Mouse (Mus musculus) testis, adult 2 months (tissue): ENCODE measurements around the gene Stat5b. TPM values are rescaled to one million over a fixed set of nuclear protein-coding genes. Genes with fewer than 3 reads are reported as not detected.
A peak's percentile ranks its signal among the peaks of the same experiment; 100 is the strongest.

ENCODE experiments used
- H3K27ac ChIP-seq: fragments of 200-500 bp; 2 replicates; pipeline ENCODE4 v1.5.1; 2012; ENCODE audit warnings: low read depth, low read length; ENCODE audit not compliant: control insufficient read depth, insufficient read depth
- H3K27me3 ChIP-seq: fragments of 200-500 bp; 2 replicates; pipeline ENCODE4 v1.6.1; 2012; ENCODE audit warnings: mild to moderate bottlenecking, low read length, moderate library complexity; ENCODE audit not compliant: control insufficient read depth, insufficient read depth
- H3K36me3 ChIP-seq: fragments of 200-500 bp; 2 replicates; pipeline ENCODE4 v1.6.1; 2012; ENCODE audit warnings: mild to moderate bottlenecking, low read length; ENCODE audit not compliant: control insufficient read depth, insufficient read depth
- H3K4me1 ChIP-seq: fragments of 200-500 bp; 2 replicates; pipeline ENCODE4 v1.6.1; 2012; ENCODE audit warnings: low read length; ENCODE audit not compliant: control insufficient read depth, insufficient read depth
- H3K4me3 ChIP-seq: fragments of 200-500 bp; 2 replicates; pipeline ENCODE4 v1.5.1; 2012; ENCODE audit warnings: low read depth, mild to moderate bottlenecking, low read length, moderate library complexity, mixed read lengths; ENCODE audit not compliant: control insufficient read depth
- CTCF ChIP-seq: fragments of 200-500 bp; IDR thresholded peaks from 2 replicates; pipeline ENCODE4 v1.5.1; 2012; ENCODE audit warnings: low read depth, mild to moderate bottlenecking, inconsistent platforms, low read length, moderate library complexity; ENCODE audit not compliant: control insufficient read depth, insufficient read depth, insufficient replicate concordance
- POLR2A ChIP-seq: fragments of 200-500 bp; IDR thresholded peaks from 2 replicates; pipeline ENCODE4 v1.6.1; 2012; ENCODE audit warnings: low read depth, mild to moderate bottlenecking, inconsistent platforms, low read length, moderate library complexity; ENCODE audit not compliant: control insufficient read depth
- polyA plus RNA-seq: library from polyadenylated mRNA; depleted of rRNA; stranded (reverse); fragments of >200 nt; gene quantifications from 2 replicates; pipeline ENCODE4 v1.2.3, GENCODE M21; 2012

The Stat5b gene
- polyA plus RNA-seq, 1 experiment = 1.9 TPM

DNA sequence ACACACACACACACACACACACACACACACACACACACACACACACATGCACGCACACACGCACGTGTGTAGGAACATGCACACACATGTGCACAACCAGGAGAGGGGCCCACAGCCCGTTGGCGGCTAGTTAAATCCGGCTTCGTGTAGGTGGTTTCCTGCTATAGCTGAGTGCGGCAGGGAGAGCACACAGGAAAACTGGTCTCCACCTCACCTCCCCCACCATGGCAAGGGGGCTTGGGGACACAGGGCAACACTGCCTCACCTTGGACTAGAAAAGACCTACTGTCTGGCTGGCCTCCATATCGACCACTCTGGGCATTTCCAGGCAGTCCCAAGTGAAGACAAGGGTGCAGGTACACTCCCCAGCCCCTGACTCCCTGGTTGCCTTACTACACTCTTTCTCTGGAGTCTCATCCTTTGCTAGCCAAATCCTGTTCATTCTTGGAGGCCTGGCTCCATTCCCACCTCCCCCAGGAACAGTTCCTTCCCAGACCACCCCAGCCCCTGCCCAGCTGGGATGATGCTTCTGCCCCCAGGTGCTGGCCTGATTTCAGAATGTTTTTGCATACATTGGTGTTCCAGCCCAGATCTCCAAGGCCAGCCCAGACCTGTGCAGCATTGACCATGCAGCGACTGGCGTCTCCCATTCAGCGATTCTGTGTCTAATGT, 96.4 kb downstream of the Stat5b start:
- Histone ChIP-seq H3K36me3 (no peaks in the 10 kb centered on the region), H3K27ac (no peak overlapping the region), H3K27me3 (no peaks in the 10 kb centered on the region), H3K4me1 (peaks cover 11% of the 10 kb centered on the region), H3K4me3 (no peak overlapping the region)
- TF ChIP-seq CTCF (no peak), POLR2A (no peak)

GRCm38 (mm10) chr11:100752294-100752693, 98.2 kb downstream of the Stat5b start:
- Histone ChIP-seq H3K27me3 (no peaks in the 10 kb centered on the region), H3K27ac (no peak overlapping the region), H3K4me1 (peaks cover 6% of the 10 kb centered on the region), H3K4me3 (no peak overlapping the region), H3K36me3 (no peaks in the 10 kb centered on the region)
- TF ChIP-seq POLR2A (no peak), CTCF (no peak)

DNA sequence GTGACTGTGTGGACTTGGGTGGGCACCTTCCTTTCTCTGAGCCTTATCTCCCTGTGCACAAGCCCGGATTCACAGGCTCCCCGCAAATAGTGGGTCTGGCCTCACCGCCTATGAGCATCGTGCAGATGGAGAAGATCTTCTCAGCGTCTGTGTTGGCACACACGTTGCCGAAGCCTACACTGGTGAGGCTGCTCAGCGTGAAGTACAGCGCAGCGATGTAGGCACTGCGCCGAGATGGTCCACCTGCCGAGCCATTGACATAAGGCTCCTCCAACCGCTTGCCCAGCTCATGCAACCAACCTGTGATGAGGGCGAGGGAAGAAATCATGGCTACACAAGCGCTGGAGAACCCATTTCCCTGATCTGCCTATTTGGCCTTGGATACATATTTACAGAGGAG, 100.4 kb downstream of the Stat5b start:
- Histone ChIP-seq H3K27me3 (no peaks in the 10 kb centered on the region), H3K4me1 (peaks cover 10% of the 10 kb centered on the region), H3K4me3 (no peak overlapping the region), H3K27ac (no peak overlapping the region), H3K36me3 (no peaks in the 10 kb centered on the region)
- TF ChIP-seq CTCF (no peak), POLR2A (no peak)

DNA sequence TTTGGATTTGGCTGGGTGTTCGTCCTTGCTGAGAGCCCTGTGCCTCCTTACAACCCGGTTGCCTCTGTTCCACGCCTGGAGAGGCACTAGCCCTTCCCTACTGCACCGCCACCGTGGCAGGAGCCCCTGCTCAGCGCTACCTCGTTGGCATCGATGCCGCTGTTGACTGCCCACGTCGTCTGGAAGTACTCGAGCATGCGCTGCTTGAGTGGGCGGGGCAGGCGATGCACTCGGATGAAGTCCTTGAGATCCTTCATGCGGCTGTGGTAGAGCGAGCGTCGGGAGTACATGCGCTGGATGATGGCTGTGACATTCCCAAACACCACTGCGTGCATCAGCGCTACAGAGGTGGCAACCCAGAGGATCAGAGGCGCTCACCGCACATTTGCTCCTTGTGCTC, 101.1 kb downstream of the Stat5b start:
- Histone ChIP-seq H3K27ac (no peak overlapping the region), H3K4me1 (peaks cover 10% of the 10 kb centered on the region), H3K36me3 (no peaks in the 10 kb centered on the region), H3K27me3 (no peaks in the 10 kb centered on the region), H3K4me3 (no peak overlapping the region)
- no peak for TF ChIP-seq POLR2A

DNA sequence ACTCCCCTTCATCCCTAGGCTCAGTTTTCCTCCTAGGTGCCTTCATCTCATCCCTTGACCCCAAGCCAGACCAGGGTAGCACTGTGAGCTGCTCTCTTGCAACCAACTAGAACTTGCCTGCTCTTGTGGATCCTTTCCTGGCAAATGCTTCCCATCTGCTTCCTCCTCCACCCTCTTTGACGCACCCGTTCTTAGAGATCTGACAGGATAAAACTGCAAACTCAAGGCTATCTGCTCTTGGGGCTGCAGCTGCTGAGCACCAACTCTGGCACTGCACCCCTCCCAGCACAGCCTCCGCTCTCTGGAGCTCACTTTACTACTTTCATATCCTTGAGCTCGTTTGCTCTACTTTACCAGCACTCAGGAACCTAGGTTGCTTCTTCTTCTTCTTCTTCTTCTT, 101.9 kb downstream of the Stat5b start:
- Histone ChIP-seq H3K27ac (no peak overlapping the region), H3K4me3 (no peak overlapping the region), H3K36me3 (no peaks in the 10 kb centered on the region), H3K4me1 (peaks cover 10% of the 10 kb centered on the region), H3K27me3 (no peaks in the 10 kb centered on the region)
- TF ChIP-seq CTCF = no peak
- TF ChIP-seq POLR2A = no peak

GRCm38 (mm10) chr11:100747114-100747513, 103.4 kb downstream of the Stat5b start:
- no peak overlapping the region for H3K27ac ChIP-seq
- H3K4me3 ChIP-seq = no peak overlapping the region
- H3K27me3 ChIP-seq = no peaks in the 10 kb centered on the region
- H3K4me1 ChIP-seq = peaks cover 10% of the 10 kb centered on the region
- TF ChIP-seq CTCF (no peak), POLR2A (no peak)
- H3K36me3 ChIP-seq = no peaks in the 10 kb centered on the region

DNA sequence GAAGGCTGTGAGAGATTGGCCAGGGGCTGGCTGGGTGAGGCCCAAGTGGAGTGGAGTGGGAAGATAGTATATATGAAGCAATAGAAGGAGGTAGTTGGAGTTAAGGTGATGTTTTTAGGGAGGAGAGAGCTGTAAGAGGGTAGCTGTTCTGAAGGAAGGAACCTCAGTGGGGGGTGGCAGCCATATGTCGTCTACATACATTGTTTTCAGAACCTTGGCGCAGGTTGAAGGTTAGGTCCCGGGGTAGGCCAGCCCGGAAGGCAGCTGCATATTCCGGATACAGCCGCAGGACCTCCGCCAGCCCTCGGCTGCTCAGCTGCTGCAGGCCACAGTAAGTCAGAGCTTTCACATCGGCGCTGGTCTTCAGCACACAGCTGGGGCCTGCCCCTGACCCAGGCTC, 104.0 kb downstream of the Stat5b start:
- no peak overlapping the region for H3K4me3 ChIP-seq
- no peak for TF ChIP-seq POLR2A
- TF ChIP-seq CTCF = no peak
- H3K4me1 ChIP-seq = peaks cover 10% of the 10 kb centered on the region
- no peak overlapping the region for H3K27ac ChIP-seq
- no peaks in the 10 kb centered on the region for H3K36me3 ChIP-seq
- no peaks in the 10 kb centered on the region for H3K27me3 ChIP-seq

DNA sequence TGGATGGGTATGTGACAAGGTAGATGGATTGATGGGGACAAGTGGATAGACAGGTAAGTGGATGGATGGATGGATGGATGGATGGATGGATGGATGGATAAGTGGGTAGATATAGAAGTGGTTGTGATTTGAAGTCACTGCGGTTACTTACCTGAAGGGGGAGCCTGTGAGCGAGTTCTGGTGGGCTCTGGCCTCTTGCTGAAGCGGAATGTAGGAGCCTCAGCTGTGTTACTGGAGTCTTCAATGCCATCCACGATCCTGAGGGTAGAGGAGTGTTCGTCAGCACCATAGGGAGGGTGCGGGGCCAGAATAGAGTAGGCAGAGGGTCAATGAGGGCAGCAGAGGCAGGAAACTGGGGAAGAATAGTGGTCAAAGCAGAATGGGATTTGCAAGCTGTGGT, 105.4 kb downstream of the Stat5b start:
- H3K36me3 ChIP-seq = no peaks in the 10 kb centered on the region
- no peak overlapping the region for H3K27ac ChIP-seq
- H3K4me1 ChIP-seq = peaks cover 10% of the 10 kb centered on the region
- H3K27me3 ChIP-seq = no peaks in the 10 kb centered on the region
- no peak overlapping the region for H3K4me3 ChIP-seq
- no peak for TF ChIP-seq POLR2A
- peak; percentile 60; the same call in 1 of the 2 replicates for TF ChIP-seq CTCF

DNA sequence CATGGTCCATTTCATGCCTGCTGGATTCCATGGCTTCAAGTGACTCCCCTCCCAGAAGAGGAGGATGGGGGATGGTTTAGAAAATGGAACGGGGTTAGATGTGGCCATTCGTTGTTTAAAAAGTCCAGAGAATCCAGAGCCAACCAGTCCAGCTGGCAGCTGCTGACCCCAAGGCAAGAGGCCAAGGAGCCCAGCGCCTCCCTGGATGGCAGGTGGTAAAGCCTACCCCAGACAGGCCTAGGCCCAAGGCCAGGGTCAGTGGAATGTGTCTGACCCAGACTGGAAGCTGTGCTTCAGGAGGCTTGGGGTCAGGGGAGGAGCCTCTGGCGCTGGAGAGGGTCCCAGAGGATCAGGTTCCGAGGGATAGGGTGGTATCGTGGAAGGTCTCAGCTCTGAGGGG, 109.2 kb downstream of the Stat5b start:
- H3K27ac ChIP-seq = no peak overlapping the region
- H3K4me3 ChIP-seq = no peak overlapping the region
- TF ChIP-seq CTCF (no peak), POLR2A (no peak)
- H3K4me1 ChIP-seq = peaks cover 13% of the 10 kb centered on the region
- H3K27me3 ChIP-seq = no peaks in the 10 kb centered on the region
- H3K36me3 ChIP-seq = no peaks in the 10 kb centered on the region
